Mouse (Mus musculus): ENCODE measurements around the gene Zfp704.

Gene Zfp704

GRCm38 (mm10) chr3:9461660-9462059 is 148.2 kb downstream of the Zfp704 start:
- DNase-seq (ENCODE audit: low spot score in 2 of 2) = peak; percentile 48 to 56

DNA sequence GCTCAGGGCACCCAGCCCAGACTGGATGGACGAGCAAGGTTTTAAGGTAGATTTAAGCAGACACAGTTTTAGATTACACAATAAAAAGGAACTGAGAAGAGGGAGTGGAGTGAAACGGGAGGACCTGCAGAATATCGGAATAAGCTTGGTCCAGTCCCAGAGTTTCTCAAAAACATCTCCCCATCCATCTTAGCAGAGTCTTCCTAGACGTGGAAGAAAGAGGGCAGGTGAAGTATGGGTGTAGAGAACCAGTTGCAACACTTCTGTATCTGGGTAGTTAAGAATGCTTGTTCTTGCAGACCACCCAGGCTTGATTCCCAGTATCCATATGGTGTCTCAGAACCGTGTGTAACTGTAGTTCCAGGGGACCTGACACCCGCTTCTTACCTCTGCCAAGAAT is 149.6 kb downstream of the Zfp704 start:
- DNase-seq (ENCODE audit: low spot score in 2 of 2) = no peak

DNA sequence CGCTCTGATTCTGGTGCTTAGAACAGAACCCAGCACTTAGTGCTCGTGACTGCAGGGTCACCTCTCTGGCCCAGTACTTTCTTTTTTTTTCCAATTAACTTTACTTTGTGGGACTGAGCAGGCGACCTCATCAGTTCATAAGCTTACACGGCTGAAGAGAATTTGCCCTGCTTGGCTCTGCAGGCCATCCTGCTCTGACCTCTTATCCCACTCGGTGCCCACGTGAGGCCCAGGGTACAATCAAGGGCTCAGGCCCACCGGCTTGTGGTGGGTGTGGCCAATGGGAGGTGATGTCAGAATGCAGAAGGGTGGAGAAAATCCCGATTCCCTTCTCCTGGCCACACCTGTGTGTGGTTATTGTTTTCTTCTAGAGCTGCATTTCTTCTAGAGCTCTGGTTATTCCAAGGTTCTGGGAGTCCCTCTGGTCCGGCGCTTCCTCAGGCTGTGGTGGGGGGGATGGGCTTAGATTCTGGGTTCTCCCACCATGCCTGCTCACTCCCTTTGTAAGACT is 153.4 kb downstream of the Zfp704 start:
- DNase-seq (ENCODE audit: low spot score in 2 of 2) = no peak

DNA sequence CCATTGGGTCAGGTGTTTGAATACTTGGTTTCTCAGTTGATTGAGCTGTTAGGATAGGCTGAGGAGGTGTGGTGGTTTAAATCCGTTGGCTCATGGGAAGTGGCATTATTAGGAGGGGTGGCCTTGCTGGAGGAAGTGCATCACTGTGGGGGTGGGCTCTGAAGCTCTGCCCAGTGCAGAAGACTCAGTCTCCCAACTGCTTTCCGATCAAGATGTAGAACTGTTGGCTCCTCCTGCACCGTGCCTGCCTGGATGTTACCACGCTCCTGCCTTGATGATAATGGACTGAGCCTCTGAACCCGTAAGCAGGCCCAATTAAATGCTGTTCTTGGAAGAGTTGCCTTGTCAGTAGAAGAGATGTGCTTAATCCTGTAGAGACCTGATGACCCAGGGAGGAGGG is 154.5 kb downstream of the Zfp704 start:
- DNase-seq (ENCODE audit: low spot score in 2 of 2) = peak in 1 of 2 experiments; percentile 11

- DNase-seq (ENCODE audit: low spot score in 2 of 2) = no peak
Observed at GRCm38 (mm10) chr3:9454556-9455330, 155.1 kb downstream of the Zfp704 start.

DNA sequence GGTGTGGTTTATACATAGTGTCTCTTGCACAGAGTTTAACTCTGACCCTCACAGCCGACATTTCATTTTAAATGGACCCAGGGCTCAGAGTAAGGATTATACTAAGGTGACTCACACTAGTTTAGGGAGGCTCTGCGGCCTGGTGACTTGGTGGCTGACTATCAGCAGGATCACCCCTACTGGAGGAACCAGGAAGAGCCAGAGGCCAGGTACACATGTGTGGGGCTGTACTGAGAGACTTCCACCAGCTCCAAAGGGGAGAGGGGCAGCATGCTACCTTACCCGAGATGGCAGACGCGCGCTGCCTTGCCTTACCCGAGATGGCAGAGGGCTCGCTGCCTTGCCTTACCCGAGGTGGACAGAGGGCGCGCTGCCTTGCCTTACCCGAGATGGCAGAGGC is 159.4 kb downstream of the Zfp704 start:
- DNase-seq (ENCODE audit: low spot score in 2 of 2) = no peak

DNA sequence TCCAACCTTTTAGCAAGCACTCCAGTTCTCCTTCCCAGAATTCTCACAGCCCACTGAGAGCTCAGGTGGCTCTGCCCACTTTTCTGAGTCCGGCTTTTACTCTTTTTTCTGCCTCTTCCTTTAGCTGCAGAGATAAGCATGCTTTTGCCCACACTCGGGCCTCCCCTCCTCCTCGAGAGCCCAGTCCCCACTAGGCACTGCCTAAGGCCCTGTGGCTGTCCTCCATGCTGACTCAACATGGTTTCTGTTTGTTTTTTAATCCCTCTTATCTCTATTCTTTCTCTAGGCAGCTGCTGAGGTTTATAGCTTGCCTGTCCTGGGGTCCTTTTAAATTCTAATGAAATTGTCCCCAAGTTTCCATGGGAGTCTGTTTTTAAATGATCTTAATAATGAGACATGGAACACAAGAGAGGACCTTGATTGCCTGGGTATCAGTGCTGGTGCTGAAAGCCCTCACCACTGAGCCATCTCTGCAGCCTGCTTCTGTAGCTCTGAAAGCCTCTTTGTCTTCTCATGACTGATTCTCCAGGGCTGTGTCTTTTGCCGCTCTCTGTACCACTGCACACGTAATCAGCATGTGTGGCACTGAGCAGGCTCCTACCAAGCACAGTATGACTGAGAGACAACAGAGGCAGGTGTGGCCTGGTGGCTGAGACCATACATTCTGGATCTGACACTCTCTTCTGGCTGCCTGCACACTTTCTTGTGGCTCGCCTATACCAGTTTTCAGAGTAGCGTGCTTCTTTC is 160.5 kb downstream of the Zfp704 start:
- no peak for DNase-seq (ENCODE audit: low spot score in 2 of 2)

DNA sequence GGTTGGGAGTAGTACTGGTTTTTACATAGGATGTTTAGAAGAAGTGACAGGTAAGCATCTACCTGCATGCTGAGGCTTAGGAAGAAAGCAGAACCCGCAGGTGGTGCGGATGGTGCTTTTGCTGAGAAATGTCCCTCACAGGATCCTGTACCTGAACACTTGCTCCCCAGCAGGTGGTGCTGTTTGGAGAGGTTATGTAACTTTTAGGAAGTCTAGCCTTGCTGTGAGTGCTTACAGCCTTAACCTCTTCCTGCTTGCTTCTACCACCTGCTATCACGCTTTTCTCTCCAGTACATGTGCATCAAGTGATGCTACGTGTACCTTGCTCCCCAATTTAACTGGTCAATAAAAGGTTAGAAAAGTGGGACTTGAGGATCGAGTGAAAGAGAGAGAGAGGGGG is 161.3 kb downstream of the Zfp704 start:
- no peak for DNase-seq (ENCODE audit: low spot score in 2 of 2)

DNA sequence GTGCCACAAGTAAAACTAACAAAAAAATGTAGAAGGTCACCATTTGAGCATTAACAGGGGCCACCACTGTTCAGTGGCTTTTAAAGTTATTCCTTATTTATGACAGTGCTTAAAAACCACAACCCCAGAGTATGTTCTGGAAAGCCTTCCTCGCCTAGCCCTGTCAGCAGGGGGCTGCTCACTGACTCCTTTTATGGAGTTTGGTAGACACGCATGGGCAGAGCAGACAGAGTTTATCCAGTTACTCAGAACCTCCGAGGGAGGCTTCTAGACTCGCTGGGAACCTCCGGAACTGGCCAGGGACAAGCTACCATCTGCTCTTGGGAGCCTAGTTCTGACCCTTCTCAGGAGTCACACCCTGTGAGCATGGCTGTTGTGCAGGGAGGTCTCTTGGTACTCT is 165.3 kb downstream of the Zfp704 start:
- peak in 1 of 2 experiments; percentile 10 for DNase-seq (ENCODE audit: low spot score in 2 of 2)

GRCm38 (mm10) chr3:9443981-9444380 is 165.9 kb downstream of the Zfp704 start:
- DNase-seq (ENCODE audit: low spot score in 2 of 2) = peak in 1 of 2 experiments; percentile 13

GRCm38 (mm10) chr3:9443476-9443875 is 166.4 kb downstream of the Zfp704 start:
- DNase-seq (ENCODE audit: low spot score in 2 of 2) = no peak

DNA sequence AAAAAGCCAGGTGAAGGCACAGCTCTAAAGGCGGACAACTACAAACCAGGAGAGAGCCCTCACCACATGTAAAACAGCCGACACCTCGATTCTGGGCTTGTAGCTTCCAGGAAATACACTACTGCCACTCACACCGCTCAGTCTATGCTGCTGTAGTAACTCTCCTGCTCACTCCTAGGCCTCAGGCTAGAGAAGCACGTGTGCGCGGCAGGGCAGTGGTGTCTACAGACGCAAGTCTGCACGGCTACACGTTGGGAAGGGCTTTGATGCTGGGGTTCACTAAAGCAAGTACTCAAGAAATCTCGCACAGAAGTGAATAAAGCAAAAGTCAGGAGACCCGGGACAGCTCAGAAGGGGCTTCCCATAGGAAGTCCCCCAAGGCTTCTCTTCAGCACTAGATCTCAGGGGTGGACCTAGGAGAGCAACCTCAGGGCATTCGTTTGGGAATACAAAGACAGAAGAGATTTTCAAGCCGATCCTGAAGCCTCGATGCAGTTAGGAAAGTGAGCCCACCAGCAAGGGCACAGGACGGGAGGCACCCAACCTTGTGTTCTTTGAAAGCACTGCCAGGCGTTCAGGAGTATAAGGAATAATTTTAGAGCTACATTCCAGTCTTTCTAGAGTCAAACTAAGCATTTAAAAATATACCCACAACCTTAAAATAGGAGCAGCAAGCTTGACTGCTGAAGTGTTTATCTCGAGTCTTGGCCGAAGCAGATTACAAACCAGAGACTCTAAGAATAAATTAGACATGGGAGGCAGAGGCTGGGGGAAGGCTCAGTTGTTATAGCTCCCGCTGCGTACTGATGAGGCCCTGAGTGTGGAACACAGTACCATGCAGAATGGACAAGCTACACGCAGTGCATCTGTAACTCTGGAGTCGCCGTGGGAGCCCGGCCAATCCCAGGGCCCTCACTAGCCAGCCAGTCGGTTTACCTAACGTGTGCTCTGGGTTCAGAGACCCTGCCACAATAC is 168.0 kb downstream of the Zfp704 start:
- peak; percentile 51 to 69 for DNase-seq (ENCODE audit: low spot score in 2 of 2)

- DNase-seq (ENCODE audit: low spot score in 2 of 2) = peak in 1 of 2 experiments; percentile 34
Observed at GRCm38 (mm10) chr3:9440466-9440865, 169.4 kb downstream of the Zfp704 start.

GRCm38 (mm10) chr3:9439619-9440286 is 170.1 kb downstream of the Zfp704 start:
- DNase-seq (ENCODE audit: low spot score in 2 of 2) = peak in 1 of 2 experiments; percentile 21

- DNase-seq (ENCODE audit: low spot score in 2 of 2) = no peak
Observed at GRCm38 (mm10) chr3:9436256-9436655, 173.6 kb downstream of the Zfp704 start.

DNA sequence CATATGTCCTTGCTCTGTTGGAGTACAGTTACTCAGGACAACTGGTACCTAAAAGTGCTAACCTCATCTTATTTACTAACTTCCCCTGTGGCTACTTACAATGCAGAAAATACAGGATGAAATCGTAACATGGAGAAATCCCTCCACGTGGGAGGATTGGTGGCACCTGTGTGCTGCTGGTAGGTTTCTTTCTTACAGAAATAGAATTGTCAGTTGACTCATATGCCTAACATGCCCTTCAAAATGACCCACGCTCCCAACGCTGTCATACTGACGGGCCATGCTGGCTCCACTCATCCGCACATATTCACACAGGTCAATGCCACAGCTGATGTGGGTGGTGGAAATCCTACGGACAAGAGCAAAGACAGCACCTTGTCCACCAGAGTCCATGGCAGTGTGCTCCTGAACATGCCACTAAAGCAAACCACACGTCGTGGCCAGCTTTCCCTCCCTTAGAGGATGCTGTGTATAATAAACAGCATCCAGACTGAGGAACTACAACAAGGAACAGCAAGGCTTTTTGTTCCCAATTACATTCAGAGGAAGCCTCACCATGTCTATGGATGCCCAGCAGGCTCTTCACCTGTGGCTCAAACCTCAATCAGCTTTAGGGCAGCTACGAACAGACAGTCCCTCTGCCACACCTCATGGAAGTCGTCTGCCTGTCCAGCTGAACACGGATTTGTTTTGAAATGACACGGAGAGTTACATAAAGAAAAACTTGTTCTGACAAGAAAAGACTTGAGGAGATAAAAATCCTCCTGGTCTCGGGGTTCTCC is 175.3 kb downstream of the Zfp704 start:
- DNase-seq (ENCODE audit: low spot score in 2 of 2) = peak in 1 of 2 experiments; percentile 20

GRCm38 (mm10) chr3:9432796-9433526 is 176.9 kb downstream of the Zfp704 start:
- DNase-seq (ENCODE audit: low spot score in 2 of 2) = peak in 1 of 2 experiments; percentile 20

DNA sequence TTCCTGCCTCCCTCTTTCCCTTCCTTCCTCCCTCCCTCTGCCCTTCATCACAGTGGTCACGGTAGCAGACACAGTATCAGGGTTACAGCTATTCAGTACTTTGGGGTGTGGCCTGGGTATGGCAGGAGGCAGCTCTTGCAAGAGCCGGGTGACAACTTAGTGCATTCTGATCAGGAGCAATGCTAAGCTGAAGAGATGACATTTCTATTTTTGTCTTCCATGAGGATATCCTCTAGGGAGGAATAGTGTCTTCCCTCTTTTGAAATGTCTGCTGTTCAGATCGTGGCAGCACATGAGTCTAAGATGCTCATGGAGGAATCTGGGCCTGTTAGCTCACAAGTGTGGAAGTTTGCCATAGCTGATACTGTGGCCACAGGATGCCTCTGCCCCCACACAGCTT is 177.7 kb downstream of the Zfp704 start:
- peak in 1 of 2 experiments; percentile 29 for DNase-seq (ENCODE audit: low spot score in 2 of 2)

- DNase-seq (ENCODE audit: low spot score in 2 of 2) = peak in 1 of 2 experiments; percentile 22
Observed at GRCm38 (mm10) chr3:9429946-9430345, 179.9 kb downstream of the Zfp704 start.

Data from right cerebral cortex, postnatal 10 days (tissue).